Mouse (Mus musculus) CH12F3 (cell line): Measurements from ENCODE around the gene Vmn2r24.
"Not testable (repeated sequence)": the region's sequence is repeated elsewhere in the genome, so short reads cannot be mapped to it uniquely, and the experiment has no call there.

Source experiments
- in situ Hi-C: fragments of 300-500 bp; cut with MboI; formaldehyde crosslinking; loops from 2 replicates; pipeline ENCODE4 v1.14.3; 2020; ENCODE audit warnings: low sequenced_read_pairs

Vmn2r24 gene

GRCm38 (mm10) chr6:123778579-123778978, at the start of gene Vmn2r24:
Gene Vmn2r24 (plus strand): TSS chr6:123778879.
- in situ Hi-C loops, result no loop called here

GRCm38 (mm10) chr6:123770031-123770430, 8.6 kb upstream of the Vmn2r24 start:
- in situ Hi-C loops, result no loop called here

GRCm38 (mm10) chr6:123784857-123785256, 6.2 kb downstream of the Vmn2r24 start:
- in situ Hi-C loops, result no loop called here

GRCm38 (mm10) chr6:123793746-123794145, 15.1 kb downstream of the Vmn2r24 start:
- in situ Hi-C loops, result no loop called here

- in situ Hi-C loops, result not testable (repeated sequence)
Measured at GRCm38 (mm10) chr6:123810291-123810690, 31.6 kb downstream of the Vmn2r24 start.

GRCm38 (mm10) chr6:123819951-123820350, 41.3 kb downstream of the Vmn2r24 start:
- in situ Hi-C loops, result no loop called here

GRCm38 (mm10) chr6:123853363-123853762, 74.7 kb downstream of the Vmn2r24 start, which contains the start of gene Vmn2r25:
Gene Vmn2r25 (minus strand): TSS chr6:123853463.
- in situ Hi-C loops, result not testable (repeated sequence)
